Comparison of ENCODE assay signal across 9 mouse cellular contexts in genomic region chr2:132613581-132614188, GRCm38 (mm10). TPM values are rescaled to one million over a fixed set of nuclear protein-coding genes. Genes with fewer than 3 reads are reported as not detected.
DNase-seq lines count a peak whose midpoint lies in the region; ATAC-seq lines count a peak whose summit lies in the region.
"Had no signal": no experiment of that assay in that cellular context is flagged by ENCODE, and none has a peak within 500 bp of the region (broad histone marks: within the 10 kb centered on the region; RNA-seq: fewer than 3 reads in every experiment).

No protein-coding gene starts in this region.

- no peak overlapping the region for H3K4me2 ChIP-seq in embryonic facial prominence, embryonic 14.5 days (ENCODE audit: low read depth, low read length)
- H3K4me2 ChIP-seq in liver, embryonic 11.5 days = no peak overlapping the region

- 0 out of 2 replicates have a peak, but pooled peaks have one; percentile 37 for ATAC-seq in embryonic facial prominence, embryonic 14.5 days (ENCODE audit: low read depth)
- ATAC-seq in liver, embryonic 11.5 days (replicated peaks; ENCODE audit: low FRiP score) = 0 out of 2 replicates have a peak, but pooled peaks have one; percentile 47
- ATAC-seq in granulocyte monocyte progenitor cell, adult 5-6 weeks (replicated peaks; ENCODE audit: poor library complexity, severe bottlenecking) = no peak

- H3K4me1 ChIP-seq in embryonic facial prominence, embryonic 14.5 days (ENCODE audit: control insufficient read depth, insufficient read depth, low read length) = no peaks in the 10 kb centered on the region
- H3K4me1 ChIP-seq in embryonic facial prominence, embryonic 10.5 days = no peaks in the 10 kb centered on the region
- H3K4me1 ChIP-seq in liver, embryonic 11.5 days (replicated peaks; ENCODE audit: control insufficient read depth, insufficient read depth, low read length) = no peaks in the 10 kb centered on the region

- H3K4me3 ChIP-seq in embryonic facial prominence, embryonic 14.5 days (ENCODE audit: low read depth, low read length) = no peak overlapping the region
- no peak overlapping the region for H3K4me3 ChIP-seq in embryonic facial prominence, embryonic 10.5 days
- no peak overlapping the region for H3K4me3 ChIP-seq in liver, embryonic 11.5 days (ENCODE audit: low read depth, low read length)

- no peaks in the 10 kb centered on the region for H3K27me3 ChIP-seq in embryonic facial prominence, embryonic 14.5 days (replicated peaks; ENCODE audit: control insufficient read depth, insufficient read depth, low read length)
- no peaks in the 10 kb centered on the region for H3K27me3 ChIP-seq in embryonic facial prominence, embryonic 10.5 days (replicated peaks; ENCODE audit: low read depth, poor library complexity, severe bottlenecking)
- H3K27me3 ChIP-seq in liver, embryonic 11.5 days (replicated peaks; ENCODE audit: control insufficient read depth, insufficient read depth, low read length) = no peaks in the 10 kb centered on the region

- H3K36me3 ChIP-seq in embryonic facial prominence, embryonic 14.5 days (ENCODE audit: control insufficient read depth, insufficient read depth, low read length) = no peaks in the 10 kb centered on the region
- no peaks in the 10 kb centered on the region for H3K36me3 ChIP-seq in embryonic facial prominence, embryonic 10.5 days (replicated peaks)
- H3K36me3 ChIP-seq in liver, embryonic 11.5 days (ENCODE audit: control insufficient read depth, insufficient read depth, low read length) = no peaks in the 10 kb centered on the region

- 68% methylated on average over 5 of the region's 5 CpGs for WGBS in embryonic facial prominence, embryonic 14.5 days
- WGBS in embryonic facial prominence, embryonic 10.5 days = 74% methylated on average over 5 of the region's 5 CpGs
- WGBS in liver, embryonic 11.5 days = 57% methylated on average over 5 of the region's 5 CpGs

- peak; percentile 54 for DNase-seq in embryonic facial prominence, embryonic 14.5 days (ENCODE audit: low spot score)
- DNase-seq in embryonic facial prominence, embryonic 10.5 days (ENCODE audit: low spot score) = no peak
- peak; percentile 13 for DNase-seq in urinary bladder, postnatal 14 days (ENCODE audit: low spot score)
- DNase-seq in urinary bladder, postnatal 4 days (ENCODE audit: low spot score in 2 of 2) = no peak
- DNase-seq in liver, embryonic 11.5 days (ENCODE audit: low spot score) = no peak
- no peak for DNase-seq in urinary bladder, postnatal 10 days (ENCODE audit: low spot score)
- DNase-seq in gastrocnemius, adult 18-20 months (ENCODE audit: low spot score) = no peak
- DNase-seq: layer of hippocampus, adult 9-11 months had no signal

- H3K27ac ChIP-seq in embryonic facial prominence, embryonic 14.5 days (replicated peaks; ENCODE audit: low read depth, low read length) = no peak overlapping the region
- H3K27ac ChIP-seq in embryonic facial prominence, embryonic 10.5 days (replicated peaks) = no peak overlapping the region
- H3K27ac ChIP-seq in liver, embryonic 11.5 days (ENCODE audit: low read depth, low read length) = no peak overlapping the region

- H3K9me3 ChIP-seq in embryonic facial prominence, embryonic 14.5 days (ENCODE audit: control insufficient read depth, low read length) = no peaks in the 10 kb centered on the region
- H3K9me3 ChIP-seq in embryonic facial prominence, embryonic 10.5 days = no peaks in the 10 kb centered on the region
- H3K9me3 ChIP-seq in liver, embryonic 11.5 days (ENCODE audit: control insufficient read depth, low read length) = no peaks in the 10 kb centered on the region

- H3K9ac ChIP-seq in embryonic facial prominence, embryonic 14.5 days (ENCODE audit: low read depth, low read length) = no peak overlapping the region
- no peak overlapping the region for H3K9ac ChIP-seq in liver, embryonic 11.5 days (ENCODE audit: low read depth, low read length)

RNA-seq across cellular contexts. Expression of gene Gpcpd1, which starts 26.2 kb away (rescaled TPM):
- 40.4 and 49.0 TPM in 2 replicates for polyA plus RNA-seq in embryonic facial prominence, embryonic 14.5 days (2014; fragmentation: Nextera tagmentation; extraction: Ambion mirVana)
- polyA plus RNA-seq in embryonic facial prominence, embryonic 10.5 days (2016; fragmentation: Nextera tagmentation; extraction: Ambion mirVana) = 28.6 and 33.3 TPM in 2 replicates
- polyA plus RNA-seq in liver, embryonic 11.5 days (2014; fragmentation: Nextera tagmentation; extraction: Ambion mirVana) = 23.2 and 25.8 TPM in 2 replicates
- total RNA-seq in granulocyte monocyte progenitor cell, adult 5-6 weeks (2014; fragmentation: Nextera tagmentation) = 19.9 and 26.1 TPM in 2 replicates
- total RNA-seq in granulocyte monocyte progenitor cell, adult 5-6 weeks (2017) = 24.4 and 24.5 TPM in 2 replicates
- total RNA-seq in gastrocnemius, adult 18-20 months (2021) = 100 to 1,000 TPM; 220 to 252 TPM

Comparison
In these comparisons a context has a peak if more than half of its experiments do, and no peak if none do; other contexts are left out.
1. DNase-seq: peak in embryonic facial prominence, embryonic 14.5 days (single experiment) and urinary bladder, postnatal 14 days (single experiment); none in embryonic facial prominence, embryonic 10.5 days (single experiment), urinary bladder, postnatal 4 days (0 of 2), liver, embryonic 11.5 days (single experiment), urinary bladder, postnatal 10 days (single experiment) and gastrocnemius, adult 18-20 months (single experiment).